In genomic region chr19:30554467-30554881, GRCm38 (mm10) we compare ENCODE assay signal across 8 mouse cellular contexts. TPM values are rescaled to one million over a fixed set of nuclear protein-coding genes. Genes with fewer than 3 reads are reported as not detected.
DNase-seq lines count a peak whose midpoint lies in the region; ATAC-seq and TF ChIP-seq lines count a peak whose summit lies in the region.

No protein-coding gene starts in this region.

- H3K9me3 ChIP-seq in ES-E14 (ENCODE audit: control insufficient read depth, insufficient read depth, low read depth, low read length) = no peaks in the 10 kb centered on the region
- no peaks in the 10 kb centered on the region for H3K9me3 ChIP-seq in forebrain, embryonic 12.5 days

- TF ChIP-seq CTCF in brain, embryonic 14.5 days (IDR thresholded peaks at IDR 0.05; ENCODE audit: borderline replicate concordance, extremely low read depth, insufficient read depth, insufficient read length) = peak; percentile 84
- peak; percentile 89 for TF ChIP-seq CTCF in layer of hippocampus, adult 2 months (conservative IDR thresholded peaks at IDR 0.05)

- ATAC-seq in forebrain, embryonic 12.5 days (ENCODE audit: low FRiP score) = peak; percentile 66; the same call in 1 of the 2 replicates

- intact Hi-C loops in heart, postnatal 36 days (cut with DNase I) = loop anchor here (1.0 to 5.0 kb wide), 5 partner anchors 127 to 337 kb away; no protein-coding TSS in a partner anchor

- DNase-seq in ES-E14 (ENCODE audit: low read depth, low spot score) = peak; percentile 44
- DNase-seq in brain, embryonic 14.5 days (ENCODE audit: low read depth) = peak; percentile 87
- peak; percentile 64 to 73 for DNase-seq in heart, postnatal 36 days
- peak; percentile 35 to 82 for DNase-seq in layer of hippocampus, adult 2 months (ENCODE audit: low spot score in 2 of 2)
- peak; percentile 21 to 33 for DNase-seq in lung, adult 18-20 months
- peak; percentile 63 for DNase-seq in ovary, postnatal 14 days (ENCODE audit: low spot score)
- peak; percentile 45 for DNase-seq in yolk sac, embryonic 10.5 days (ENCODE audit: low spot score)

- H3K4me2 ChIP-seq in forebrain, embryonic 12.5 days = peak overlapping the region; percentile 50

- in situ Hi-C loops in ES-E14 (cut with MboI; ENCODE audit: low sequenced_read_pairs in 2 of 2, unreplicated experiment in 2 of 2) = loop anchor here (10.0 to 25.0 kb wide), 3 partner anchors 292 to 340 kb away; no protein-coding TSS in a partner anchor

- H3K36me3 ChIP-seq in ES-E14 (ENCODE audit: control insufficient read depth, insufficient read depth, low read length, poor library complexity, severe bottlenecking) = no peaks in the 10 kb centered on the region
- H3K36me3 ChIP-seq in forebrain, embryonic 12.5 days (replicated peaks) = no peaks in the 10 kb centered on the region

- no peak overlapping the region for H3K27ac ChIP-seq in ES-E14 (ENCODE audit: insufficient read depth, low read depth, low read length, poor library complexity, severe bottlenecking)
- H3K27ac ChIP-seq in forebrain, embryonic 12.5 days = no peak overlapping the region
- H3K27ac ChIP-seq in layer of hippocampus, adult 2 months = no peak overlapping the region

- no peak for TF ChIP-seq POLR2A in brain, embryonic 14.5 days (IDR thresholded peaks at IDR 0.05; ENCODE audit: borderline replicate concordance, extremely low read depth, insufficient read depth, insufficient read length, poor library complexity, severe bottlenecking)

- peak overlapping the region; percentile 61; the same call in 1 of the 2 replicates for H3K9ac ChIP-seq in ES-E14 (ENCODE audit: insufficient read depth, low read depth, low read length, poor library complexity, severe bottlenecking)
- H3K9ac ChIP-seq in forebrain, embryonic 12.5 days = no peak overlapping the region

- peaks cover 4 to 11% of the 10 kb centered on the region in 2 experiments for H3K4me1 ChIP-seq in ES-E14 (ENCODE audit: control insufficient read depth in 2 of 2, insufficient read depth in 2 of 2, low read length in 2 of 2, poor library complexity in 1 of 2)
- peaks cover 13% of the 10 kb centered on the region for H3K4me1 ChIP-seq in forebrain, embryonic 12.5 days

- peak overlapping the region; percentile 44 to 54 for H3K4me3 ChIP-seq in ES-E14 (ENCODE audit: insufficient read depth in 1 of 2, low read depth in 1 of 2, low read length in 2 of 2, poor library complexity in 1 of 2, severe bottlenecking in 1 of 2)
- peak overlapping the region; percentile 23 for H3K4me3 ChIP-seq in forebrain, embryonic 12.5 days (replicated peaks)
- H3K4me3 ChIP-seq in layer of hippocampus, adult 2 months = peak overlapping the region; percentile 39

- WGBS in forebrain, embryonic 12.5 days = under 1% methylated on average over 12 of the region's 12 CpGs

- H3K27me3 ChIP-seq in forebrain, embryonic 12.5 days = peaks cover 45% of the 10 kb centered on the region

TF ChIP-seq in ES-E14, 5 proteins besides CTCF, POLR2A, EP300 and RAD21:
- TF ChIP-seq MAFK (IDR thresholded peaks at IDR 0.05; ENCODE audit: insufficient read depth, low read depth, low read length) (0 out of 2 replicates have a peak, but pooled peaks have one; percentile 9), HCFC1 (IDR thresholded peaks at IDR 0.05; ENCODE audit: borderline replicate concordance, insufficient read depth, low read length) (no peak), CHD2 (IDR thresholded peaks at IDR 0.05; ENCODE audit: low read depth, low read length) (no peak), ZC3H11A (IDR thresholded peaks at IDR 0.05; ENCODE audit: borderline replicate concordance, low read depth, low read length) (peak; percentile 98), ZNF384 (IDR thresholded peaks at IDR 0.05; ENCODE audit: low read depth, low read length) (0 out of 2 replicates have a peak, but pooled peaks have one; percentile 44)

RNA-seq across cellular contexts. Expression of gene Dkk1, which starts 5.0 kb away (rescaled TPM):
- 1.0 and 7.9 TPM in 2 replicates for total RNA-seq in ES-E14 (2012; rRNA removed)
- 1.5 and 2.2 TPM in 2 replicates for polyA plus RNA-seq in brain, embryonic 14.5 days (2012; rRNA removed)
- 3.0 and 3.1 TPM in 2 replicates for polyA plus RNA-seq in forebrain, embryonic 12.5 days (2016; fragmentation: Nextera tagmentation; extraction: Ambion mirVana)
- not detected for total RNA-seq in heart, postnatal 36 days (2021)
- total RNA-seq in layer of hippocampus, adult 2 months (2021) = not detected

Comparison
In these comparisons a context has a peak if more than half of its experiments do, and no peak if none do; other contexts are left out.
1. DNase-seq: peak in every context shown above with its lines; median percentile 87 in brain, embryonic 14.5 days; 68 in heart, postnatal 36 days; 63 in ovary, postnatal 14 days; 58 in layer of hippocampus, adult 2 months; 45 in yolk sac, embryonic 10.5 days; 44 in ES-E14; 27 in lung, adult 18-20 months.